Mouse (Mus musculus) kidney, embryonic 14.5 days (tissue): ENCODE measurements around the gene Myh11. TPM values are rescaled to one million over a fixed set of nuclear protein-coding genes. Genes with fewer than 3 reads are reported as not detected.

Source experiments
- ATAC-seq: fragments of 200-750 bp; cut with Nextera tagmentation; 2 replicates; pipeline ENCODE4 v1.8.0; 2017; ENCODE audit warnings: moderate number of reproducible peaks, mild to moderate bottlenecking, moderate TSS enrichment, moderate library complexity; ENCODE audit not compliant: low FRiP score, low TSS enrichment
- H3K27ac ChIP-seq: fragments of 300-500 bp; sonication (generic); 2 replicates; pipeline ENCODE4 v1.5.1; 2014; ENCODE audit warnings: low read depth, mild to moderate bottlenecking, low read length, moderate library complexity, mixed read lengths
- H3K27me3 ChIP-seq: fragments of 300-500 bp; sonication (generic); 2 replicates; pipeline ENCODE4 v1.6.1; 2014; ENCODE audit warnings: mild to moderate bottlenecking, low read length; ENCODE audit not compliant: control insufficient read depth, insufficient read depth
- H3K36me3 ChIP-seq: fragments of 300-500 bp; sonication (generic); 2 replicates; pipeline ENCODE4 v1.6.1; 2014; ENCODE audit warnings: low read length, mixed read lengths; ENCODE audit not compliant: control insufficient read depth, insufficient read depth
- H3K4me1 ChIP-seq: fragments of 300-500 bp; sonication (generic); 2 replicates; pipeline ENCODE4 v1.6.1; 2014; ENCODE audit warnings: low read length, mixed read lengths; ENCODE audit not compliant: control insufficient read depth, insufficient read depth
- H3K4me2 ChIP-seq: fragments of 300-500 bp; sonication (generic); replicated peaks from 2 replicates; pipeline ENCODE4 v1.6.1; 2014; ENCODE audit warnings: low read depth, mild to moderate bottlenecking, low read length
- H3K4me3 ChIP-seq: fragments of 300-500 bp; sonication (generic); 2 replicates; pipeline ENCODE4 v1.5.1; 2014; ENCODE audit warnings: mild to moderate bottlenecking, low read length
- H3K9ac ChIP-seq: fragments of 300-500 bp; sonication (generic); 2 replicates; pipeline ENCODE4 v1.6.1; 2014; ENCODE audit warnings: low read depth, mild to moderate bottlenecking, low read length, moderate library complexity
- H3K9me3 ChIP-seq: fragments of 300-500 bp; sonication (generic); 2 replicates; pipeline ENCODE4 v1.6.1; 2016; ENCODE audit warnings: low read length; ENCODE audit not compliant: control insufficient read depth
- WGBS: fragments of 180-500 bp; shearing (Covaris S2); extraction: QIAGEN DNeasy Blood & Tissue Kit; methylation state at CpG from one replicate; pipeline ENCODE4 v1.1.7; 2014; 5-methylcytosine and 5-hydroxymethylcytosine counted together
- polyA plus RNA-seq: library from polyadenylated mRNA; unstranded; fragments of >200 nt; fragmentation: Nextera tagmentation; extraction: Ambion mirVana; gene quantifications from 2 replicates; pipeline ENCODE4 v1.2.1, GENCODE M21; 2014

The Myh11 gene
- polyA plus RNA-seq, 1 experiment from 2014 or later: 3.5 TPM

DNA sequence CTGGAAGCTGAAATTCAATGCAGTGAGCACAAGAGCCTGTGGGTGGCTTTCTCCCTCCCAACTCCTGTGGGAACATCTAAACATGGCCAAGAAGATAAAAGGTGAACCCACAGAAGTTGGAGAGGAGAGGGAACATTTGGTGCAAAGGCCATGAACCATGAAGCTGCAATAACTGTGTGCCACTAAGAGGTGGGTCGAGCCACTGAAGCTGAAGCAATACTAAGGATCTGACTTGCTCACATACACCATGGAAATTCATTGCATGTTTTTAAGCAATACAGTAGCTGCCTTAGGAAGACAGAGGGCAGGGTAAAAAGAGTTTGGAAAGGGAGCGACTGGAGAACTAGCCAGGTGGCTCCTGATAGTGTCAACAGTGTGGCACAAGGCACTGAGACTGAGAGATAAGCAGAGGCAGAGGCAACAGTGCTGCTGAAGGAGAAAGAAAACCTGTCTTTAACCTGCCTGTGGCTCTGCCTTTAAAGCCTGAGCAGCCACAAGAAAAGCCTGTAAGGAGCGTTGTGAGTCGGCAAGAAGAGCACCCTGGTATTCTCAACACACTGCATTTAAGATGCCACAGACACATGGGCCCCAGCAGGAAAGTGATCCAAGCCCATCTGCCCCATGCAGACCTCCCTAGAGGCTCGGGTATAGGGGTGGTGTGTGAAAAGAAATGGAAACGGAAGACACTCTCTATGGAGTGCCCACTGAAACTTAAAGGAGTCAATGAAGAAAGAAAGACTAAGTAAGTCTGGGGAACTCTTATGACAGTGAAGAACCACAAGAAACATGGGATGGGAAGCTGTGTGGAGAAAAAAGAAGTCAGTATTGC is 17.3 kb upstream of the Myh11 start:
- WGBS: 89% methylated on average over 6 of the region's 6 CpGs
- no peaks in the 10 kb centered on the region for H3K4me1 ChIP-seq
- H3K9me3 ChIP-seq: no peaks in the 10 kb centered on the region
- ATAC-seq: no peak
- H3K27me3 ChIP-seq: no peaks in the 10 kb centered on the region
- H3K36me3 ChIP-seq: peaks cover 70% of the 10 kb centered on the region
- H3K9ac ChIP-seq: no peak overlapping the region
- H3K4me3 ChIP-seq: no peak overlapping the region
- no peak overlapping the region for H3K27ac ChIP-seq
- H3K4me2 ChIP-seq: no peak overlapping the region

GRCm38 (mm10) chr16:14307373-14307772 is 16.2 kb upstream of the Myh11 start:
- Histone ChIP-seq H3K4me1 (0 out of 2 replicates have a peak, but pooled peaks cover 3% of the 10 kb centered on the region), H3K27ac (no peak overlapping the region), H3K4me2 (no peak overlapping the region), H3K27me3 (no peaks in the 10 kb centered on the region), H3K36me3 (peaks cover 72% of the 10 kb centered on the region), H3K9me3 (no peaks in the 10 kb centered on the region), H3K4me3 (no peak overlapping the region), H3K9ac (no peak overlapping the region)
- ATAC-seq: no peak
- WGBS: 100% methylated on average over 1 of the region's 1 CpGs

DNA sequence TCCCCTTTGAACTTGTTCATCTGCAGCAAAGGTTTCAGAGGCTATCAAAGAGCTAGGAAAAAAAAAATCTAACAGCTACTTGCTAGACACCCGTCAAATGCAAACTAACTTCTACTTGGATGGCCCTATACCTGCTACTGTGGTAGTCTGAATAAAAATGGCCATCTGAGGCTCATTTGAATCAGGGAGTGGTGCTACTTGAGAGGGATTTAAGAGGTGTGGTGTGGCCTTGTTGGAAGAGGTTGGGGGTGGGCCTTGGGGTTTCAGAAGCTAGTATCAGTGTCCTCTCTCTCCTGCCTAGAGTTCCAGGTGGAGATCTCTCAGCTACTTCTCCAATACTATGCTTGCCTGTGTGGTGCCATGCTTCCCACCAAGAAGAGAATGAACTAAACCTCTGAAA is 15.3 kb upstream of the Myh11 start:
- no peaks in the 10 kb centered on the region for H3K9me3 ChIP-seq
- no peak overlapping the region for H3K4me2 ChIP-seq
- H3K27ac ChIP-seq: no peak overlapping the region
- no peaks in the 10 kb centered on the region for H3K27me3 ChIP-seq
- H3K4me1 ChIP-seq: 0 out of 2 replicates have a peak, but pooled peaks cover 3% of the 10 kb centered on the region
- WGBS: 79% methylated on average over 1 of the region's 1 CpGs
- peaks cover 72% of the 10 kb centered on the region for H3K36me3 ChIP-seq
- no peak overlapping the region for H3K9ac ChIP-seq
- no peak overlapping the region for H3K4me3 ChIP-seq
- ATAC-seq: no peak

GRCm38 (mm10) chr16:14304791-14305190 is 13.6 kb upstream of the Myh11 start:
- Histone ChIP-seq H3K4me3 (no peak overlapping the region), H3K9me3 (no peaks in the 10 kb centered on the region), H3K4me2 (no peak overlapping the region), H3K4me1 (0 out of 2 replicates have a peak, but pooled peaks cover 3% of the 10 kb centered on the region), H3K27ac (no peak overlapping the region), H3K36me3 (peaks cover 77% of the 10 kb centered on the region), H3K9ac (no peak overlapping the region), H3K27me3 (no peaks in the 10 kb centered on the region)
- WGBS: 91% methylated on average over 3 of the region's 3 CpGs
- no peak for ATAC-seq

GRCm38 (mm10) chr16:14303676-14304075 is 12.5 kb upstream of the Myh11 start:
- H3K9me3 ChIP-seq: no peaks in the 10 kb centered on the region
- H3K4me1 ChIP-seq: 0 out of 2 replicates have a peak, but pooled peaks cover 3% of the 10 kb centered on the region
- ATAC-seq: peak; percentile 42; the same call in 1 of the 2 replicates
- 78% methylated on average over 7 of the region's 7 CpGs for WGBS
- no peak overlapping the region for H3K4me2 ChIP-seq
- H3K27me3 ChIP-seq: no peaks in the 10 kb centered on the region
- peaks cover 78% of the 10 kb centered on the region for H3K36me3 ChIP-seq
- peak overlapping the region; percentile 51; the same call in 1 of the 2 replicates for H3K27ac ChIP-seq
- no peak overlapping the region for H3K4me3 ChIP-seq
- no peak overlapping the region for H3K9ac ChIP-seq

GRCm38 (mm10) chr16:14303148-14303547 is 12.0 kb upstream of the Myh11 start:
- Histone ChIP-seq H3K9ac (no peak overlapping the region), H3K27me3 (no peaks in the 10 kb centered on the region), H3K4me2 (no peak overlapping the region), H3K4me1 (0 out of 2 replicates have a peak, but pooled peaks cover 3% of the 10 kb centered on the region), H3K27ac (peak overlapping the region; percentile 51; the same call in 1 of the 2 replicates), H3K4me3 (no peak overlapping the region), H3K36me3 (peaks cover 76% of the 10 kb centered on the region), H3K9me3 (no peaks in the 10 kb centered on the region)
- 44% methylated on average over 2 of the region's 2 CpGs for WGBS
- ATAC-seq: peak; percentile 74; the same call in 1 of the 2 replicates

DNA sequence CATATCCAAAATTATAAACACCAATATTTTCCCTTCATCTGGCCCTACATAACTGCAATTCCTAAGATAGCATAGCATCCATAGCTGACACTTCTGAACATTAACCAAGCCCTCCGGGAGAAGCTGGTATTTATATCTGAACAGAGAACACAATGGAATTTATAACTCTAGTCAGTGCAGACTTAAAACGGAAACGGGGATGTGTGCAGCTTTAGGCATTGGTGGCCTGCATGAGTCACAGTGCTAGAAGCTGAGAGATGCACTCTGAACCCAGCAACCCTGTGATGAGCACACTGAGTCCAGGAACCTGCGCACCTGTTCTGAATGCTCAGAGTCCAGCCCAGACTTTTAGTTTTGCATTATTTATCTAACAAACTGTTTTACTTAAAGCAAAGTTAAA is 7.3 kb upstream of the Myh11 start:
- H3K27me3 ChIP-seq: no peaks in the 10 kb centered on the region
- no peaks in the 10 kb centered on the region for H3K9me3 ChIP-seq
- no peak overlapping the region for H3K4me3 ChIP-seq
- H3K36me3 ChIP-seq: peaks cover 53% of the 10 kb centered on the region
- H3K9ac ChIP-seq: no peak overlapping the region
- 0 out of 2 replicates have a peak, but pooled peaks cover 3% of the 10 kb centered on the region for H3K4me1 ChIP-seq
- WGBS: 92% methylated on average over 4 of the region's 4 CpGs
- H3K4me2 ChIP-seq: no peak overlapping the region
- no peak overlapping the region for H3K27ac ChIP-seq
- ATAC-seq: no peak

GRCm38 (mm10) chr16:14297746-14298145 is 6.6 kb upstream of the Myh11 start:
- no peak overlapping the region for H3K9ac ChIP-seq
- peaks cover 46% of the 10 kb centered on the region for H3K36me3 ChIP-seq
- no peak overlapping the region for H3K27ac ChIP-seq

DNA sequence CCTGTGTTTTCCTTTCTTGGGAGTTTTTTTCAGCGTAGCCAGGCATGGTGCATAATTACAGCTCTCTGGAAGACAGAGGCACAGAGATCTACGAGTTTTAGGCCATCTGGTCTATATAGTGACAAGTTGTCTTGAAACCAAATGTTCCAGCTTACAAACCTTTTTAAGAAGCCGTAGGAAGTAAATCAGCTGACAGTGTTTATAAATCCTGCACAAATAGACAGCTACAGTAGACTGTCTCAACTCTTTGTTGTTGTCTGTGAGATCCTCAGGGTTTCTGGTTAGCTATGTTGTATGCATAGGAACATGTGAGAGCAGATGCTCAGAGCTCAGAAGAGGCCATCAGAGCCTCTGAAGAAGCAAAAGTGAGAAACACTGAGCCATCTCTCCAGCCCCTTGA is 6.0 kb upstream of the Myh11 start:
- H3K4me2 ChIP-seq: no peak overlapping the region
- H3K27me3 ChIP-seq: no peaks in the 10 kb centered on the region; the same call in 1 of the 2 replicates
- ATAC-seq: no peak
- no peak overlapping the region for H3K27ac ChIP-seq
- peaks cover 40% of the 10 kb centered on the region for H3K36me3 ChIP-seq
- WGBS: 80% methylated on average over 3 of the region's 3 CpGs
- H3K4me1 ChIP-seq: no peaks in the 10 kb centered on the region
- H3K9me3 ChIP-seq: no peaks in the 10 kb centered on the region
- no peak overlapping the region for H3K9ac ChIP-seq
- no peak overlapping the region for H3K4me3 ChIP-seq

More at GRCm38 (mm10) chr16:14297746-14298145, 6.6 kb upstream of the Myh11 start:
- Histone ChIP-seq H3K4me1 (0 out of 2 replicates have a peak, but pooled peaks cover under 1% of the 10 kb centered on the region), H3K9me3 (no peaks in the 10 kb centered on the region), H3K4me3 (no peak overlapping the region), H3K4me2 (no peak overlapping the region), H3K27me3 (no peaks in the 10 kb centered on the region)
- ATAC-seq: no peak
- 88% methylated on average over 4 of the region's 4 CpGs for WGBS
